Mouse (Mus musculus) left cerebral cortex, adult 11 months (tissue): ENCODE data around the gene Fau.
"Not testable (repeated sequence)": the region's sequence is repeated elsewhere in the genome, so short reads cannot be mapped to it uniquely, and the experiment has no call there.

Experiments
- DNase-seq: peaks from one replicate; pipeline ENCODE4 v3.0.0; 2022; ENCODE audit warnings: low spot score

Fau gene

GRCm38 (mm10) chr19:6057313-6058096 lies at the start of gene Fau, which contains the start of gene Mrpl49:
TSS of gene Fau (plus strand) at chr19:6057844.
TSS of gene Mrpl49 (minus strand) at chr19:6057785.
- DNase-seq = peak; percentile 95

- DNase-seq = no peak
Observed at GRCm38 (mm10) chr19:6009137-6009536, 48.5 kb upstream of the Fau start.

DNA sequence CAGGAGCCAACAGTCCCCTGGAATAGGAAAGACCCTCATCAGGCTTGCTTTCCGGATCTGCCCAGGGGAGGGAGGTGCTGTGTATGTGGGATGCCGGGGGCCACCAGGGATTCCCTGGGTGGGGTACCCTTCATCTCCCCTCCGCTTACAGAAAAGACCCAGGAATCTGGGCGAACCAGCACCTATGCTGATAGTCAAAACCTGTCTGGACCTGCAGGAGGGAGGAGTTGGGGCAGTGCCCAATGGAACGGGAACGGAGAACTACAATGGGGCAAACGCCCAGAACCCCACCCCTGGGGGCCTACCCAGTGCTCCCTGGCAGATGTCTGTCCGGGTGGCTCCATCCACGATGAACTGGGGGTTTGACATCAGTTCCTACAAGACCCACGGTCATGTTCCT lies 44.0 kb upstream of the Fau start:
- DNase-seq = no peak

DNA sequence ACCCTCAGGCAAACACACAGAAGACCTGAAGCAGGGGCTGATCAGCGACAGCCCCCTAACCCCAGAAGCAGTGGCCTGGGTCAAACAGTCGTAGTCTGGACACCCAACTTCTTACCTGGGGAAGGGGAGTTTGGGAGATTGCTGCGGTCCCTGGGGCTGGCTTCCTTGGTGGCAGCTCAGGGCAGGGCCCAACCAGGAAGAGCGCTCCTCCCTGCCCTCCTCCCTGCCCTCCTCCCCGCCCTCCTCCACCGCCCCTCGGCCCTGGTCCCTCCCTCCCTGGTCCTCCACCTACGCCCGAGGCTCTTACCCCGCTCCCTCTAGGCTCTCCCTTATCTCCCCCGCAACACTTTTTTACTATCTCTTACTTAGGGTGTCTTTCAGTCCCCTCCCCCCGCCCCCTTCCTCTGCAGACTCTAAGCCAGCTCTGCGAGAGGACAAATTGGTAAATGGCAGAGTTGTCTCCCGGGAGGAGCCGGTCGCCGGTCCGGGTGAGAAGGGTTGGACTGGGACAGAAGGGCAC lies 42.6 kb upstream of the Fau start:
- no peak for DNase-seq

- DNase-seq = peak; percentile 28
Observed at GRCm38 (mm10) chr19:6015511-6016315, 41.9 kb upstream of the Fau start, which contains the start of gene Capn1. TSS of gene Capn1 (minus strand) at chr19:6015897.

GRCm38 (mm10) chr19:6016532-6016931 lies 41.1 kb upstream of the Fau start:
- DNase-seq = no peak

DNA sequence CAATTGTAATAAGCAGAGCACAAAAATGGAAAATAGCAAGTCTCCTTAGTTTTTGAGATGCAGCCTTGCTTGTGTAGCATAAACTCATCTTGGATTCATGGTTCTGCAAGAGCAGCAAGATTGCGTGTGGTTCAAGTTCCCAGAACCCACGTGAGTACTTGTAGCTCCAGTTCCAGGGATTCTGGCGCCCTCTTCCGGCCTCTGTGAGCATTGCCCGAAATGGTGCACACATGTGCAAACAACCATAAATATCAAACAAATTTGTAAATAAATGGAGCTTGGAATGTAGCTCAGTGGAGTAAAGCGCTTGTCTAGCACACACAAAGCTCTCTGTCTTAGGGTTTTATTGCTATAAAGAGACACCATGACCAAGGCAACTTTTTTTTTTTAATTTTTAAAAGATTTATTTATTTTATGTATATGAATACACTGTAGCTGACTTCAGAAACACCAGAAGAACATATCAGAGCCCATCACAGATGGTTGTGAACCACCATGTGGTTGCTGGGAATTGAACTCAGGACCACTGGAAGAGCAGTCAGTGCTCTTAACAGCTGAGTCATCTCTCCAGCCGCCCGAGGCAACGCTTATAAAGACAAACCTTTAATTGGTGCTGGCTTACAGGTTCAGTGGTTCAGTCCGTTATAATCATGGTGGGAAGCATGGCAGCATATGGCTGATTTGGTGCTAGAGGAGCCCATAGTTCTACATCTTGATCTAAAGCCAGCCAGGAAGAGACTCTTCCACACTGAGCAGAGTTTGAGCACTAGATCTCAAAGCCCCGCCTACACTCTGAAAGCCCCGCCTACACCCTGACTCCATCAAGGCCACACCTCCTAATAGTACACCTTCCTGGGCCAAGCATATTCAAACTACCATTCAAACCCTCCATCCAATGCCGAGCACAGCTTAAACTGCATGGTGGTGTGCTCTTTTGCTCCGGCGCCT lies 39.2 kb upstream of the Fau start:
- DNase-seq = peak; percentile 70

GRCm38 (mm10) chr19:6020276-6020675 lies 37.4 kb upstream of the Fau start:
- DNase-seq = no peak

- DNase-seq = no peak
Observed at GRCm38 (mm10) chr19:6023059-6023458, 34.6 kb upstream of the Fau start.

- no peak for DNase-seq
Observed at GRCm38 (mm10) chr19:6023930-6024329, 33.7 kb upstream of the Fau start.

GRCm38 (mm10) chr19:6028991-6029390 lies 28.7 kb upstream of the Fau start:
- no peak for DNase-seq

DNA sequence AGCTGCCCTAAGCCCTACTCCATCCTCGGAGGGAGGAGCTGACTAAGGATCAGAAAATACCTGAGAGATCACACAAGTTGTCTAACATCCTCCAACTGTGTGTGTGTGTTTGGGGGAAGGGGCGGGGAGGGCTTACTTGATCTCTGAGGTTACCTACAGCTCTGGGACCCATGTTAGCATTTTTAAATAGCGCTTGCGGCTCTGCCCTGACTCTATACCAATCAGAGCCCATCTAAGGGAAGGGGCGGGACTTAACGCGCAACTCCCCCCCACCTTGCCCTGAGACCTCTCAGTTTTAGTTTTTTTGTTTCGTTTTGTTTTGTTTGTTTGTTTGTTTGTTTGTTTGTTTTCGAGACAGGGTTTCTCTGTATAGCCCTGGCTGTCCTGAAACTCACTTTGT lies 28.2 kb upstream of the Fau start:
- DNase-seq = no peak

GRCm38 (mm10) chr19:6030520-6031280 lies 26.9 kb upstream of the Fau start:
- no peak for DNase-seq

DNA sequence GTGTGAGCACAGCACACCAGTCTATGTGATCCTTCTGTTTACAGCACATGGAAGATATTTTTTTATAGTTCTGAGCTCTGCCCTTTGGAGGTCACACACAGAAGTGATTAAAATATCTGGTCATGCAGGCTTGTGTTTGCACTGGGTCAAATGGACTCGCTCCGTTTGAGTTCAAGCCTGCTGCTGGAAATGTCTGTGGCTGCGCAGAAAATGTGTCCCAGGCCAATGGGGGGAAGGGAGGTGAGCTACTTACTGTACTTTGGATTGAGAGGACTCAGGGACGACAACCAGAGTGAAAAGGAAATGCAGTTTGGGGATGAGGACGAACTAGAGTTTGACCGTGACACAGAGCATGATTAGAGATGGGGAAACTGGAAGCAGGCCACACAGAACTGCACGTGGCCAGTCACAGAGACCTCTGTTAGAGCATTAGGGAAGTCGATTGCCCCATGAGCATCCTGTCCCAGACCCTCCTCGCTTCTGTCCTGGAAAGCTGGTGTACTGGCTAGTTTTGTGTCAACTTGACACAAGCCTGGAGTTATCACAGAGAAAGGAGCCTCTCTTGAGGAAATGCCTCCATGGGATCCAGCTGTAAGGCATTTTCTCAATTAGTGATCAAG lies 21.6 kb upstream of the Fau start:
- no peak for DNase-seq

GRCm38 (mm10) chr19:6037695-6038094 lies 19.9 kb upstream of the Fau start:
- DNase-seq = no peak

- no peak for DNase-seq
Observed at GRCm38 (mm10) chr19:6038326-6038725, 19.3 kb upstream of the Fau start.

GRCm38 (mm10) chr19:6040002-6040401 lies 17.6 kb upstream of the Fau start:
- no peak for DNase-seq

DNA sequence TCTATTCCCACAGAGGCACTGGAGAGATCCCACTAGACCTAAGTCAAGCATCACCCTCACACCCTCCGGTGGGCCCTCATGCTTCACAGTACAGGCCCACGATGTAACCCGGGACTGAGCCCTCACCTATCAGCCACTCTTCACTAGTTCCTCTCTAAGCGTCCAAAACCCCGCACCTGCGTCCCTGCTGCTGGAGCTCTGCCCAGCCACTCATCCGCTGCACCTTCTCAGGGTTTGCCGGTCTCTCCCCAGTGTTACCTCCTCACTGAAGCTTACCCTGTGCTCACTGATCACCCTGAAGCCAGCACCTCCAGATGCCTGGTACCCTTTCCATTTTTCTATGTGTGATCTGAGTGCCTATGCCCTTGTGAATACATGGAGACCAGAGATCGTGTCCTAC lies 15.4 kb upstream of the Fau start:
- no peak for DNase-seq

DNA sequence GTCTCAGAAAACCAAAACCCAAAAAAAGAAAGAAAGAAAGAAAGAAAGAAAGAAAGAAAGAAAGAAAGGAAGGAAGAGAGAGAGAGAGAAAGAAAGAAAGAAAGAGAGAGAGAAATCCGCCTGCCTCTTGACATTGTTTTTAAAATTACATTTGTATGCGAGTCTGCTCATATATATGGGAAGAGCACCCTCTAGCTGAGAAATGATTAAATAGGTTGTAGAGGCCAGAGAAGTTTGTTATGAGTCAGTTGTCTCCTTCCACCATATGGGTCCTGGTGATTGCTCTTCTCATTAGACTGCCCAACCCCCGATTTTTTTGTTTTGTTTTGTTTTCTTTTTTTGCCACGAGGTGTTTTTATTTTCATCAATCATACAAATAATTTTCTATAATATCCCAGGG lies 13.5 kb upstream of the Fau start:
- not testable (repeated sequence) for DNase-seq
